Mouse (Mus musculus) cortical plate, adult 2 months (tissue): ENCODE measurements around the gene G2e3. TPM values are rescaled to one million over a fixed set of nuclear protein-coding genes. Genes with fewer than 3 reads are reported as not detected.
A peak's percentile ranks its signal among the peaks of the same experiment; 100 is the strongest.

Experiments used
- H3K27ac ChIP-seq: fragments of 200-500 bp; 2 replicates; pipeline ENCODE4 v1.5.1; 2012; ENCODE audit warnings: low read length, control low read depth, inconsistent platforms; ENCODE audit not compliant: insufficient read depth
- H3K4me1 ChIP-seq: fragments of 200-500 bp; 2 replicates; pipeline ENCODE4 v1.6.1; 2011; ENCODE audit warnings: low read length; ENCODE audit not compliant: control insufficient read depth, insufficient read depth
- H3K4me3 ChIP-seq: fragments of 200-500 bp; 2 replicates; pipeline ENCODE4 v1.5.1; 2011; ENCODE audit warnings: mild to moderate bottlenecking, low read length, control low read depth; ENCODE audit not compliant: insufficient read depth
- CTCF ChIP-seq: fragments of 200-500 bp; IDR thresholded peaks from 2 replicates; pipeline ENCODE4 v1.5.1; 2011; ENCODE audit warnings: mild to moderate bottlenecking, control low read depth, low read length; ENCODE audit not compliant: insufficient read depth; ENCODE audit errors: extremely low read depth
- POLR2A ChIP-seq: fragments of 200-500 bp; IDR thresholded peaks from 2 replicates; pipeline ENCODE4 v1.6.1; 2011; ENCODE audit warnings: mild to moderate bottlenecking, low read length, control low read depth; ENCODE audit not compliant: insufficient read depth; ENCODE audit errors: extremely low read depth
- polyA plus RNA-seq: library from polyadenylated mRNA; depleted of rRNA; stranded (reverse); fragments of >200 nt; gene quantifications from 2 replicates; pipeline ENCODE4 v1.2.3, GENCODE M21; 2012; rRNA removed

The G2e3 gene
- 7.2 and 7.5 TPM in 2 replicates for polyA plus RNA-seq

- Histone ChIP-seq H3K4me1 (no peaks in the 10 kb centered on the region; the same call in 1 of the 2 replicates), H3K4me3 (peak within 1 kb of the TSS; percentile 73), H3K27ac (peak within 1 kb of the TSS; percentile 14; the same call in 1 of the 2 replicates)
- TF ChIP-seq POLR2A (peak; percentile 68; the same call in 1 of the 2 replicates), CTCF (no peak)
Measured at GRCm38 (mm10) chr12:51347988-51348697, at the start of gene G2e3. TSS of gene G2e3 (plus strand) at chr12:51348061.

- H3K4me1 ChIP-seq = no peaks in the 10 kb centered on the region
- no peak overlapping the region for H3K4me3 ChIP-seq
- no peak for TF ChIP-seq POLR2A
- 0 out of 2 replicates have a peak, but pooled peaks have one; percentile 4 for TF ChIP-seq CTCF
- H3K27ac ChIP-seq = no peak overlapping the region
Measured at GRCm38 (mm10) chr12:51323604-51324003, 24.3 kb upstream of the G2e3 start.

DNA sequence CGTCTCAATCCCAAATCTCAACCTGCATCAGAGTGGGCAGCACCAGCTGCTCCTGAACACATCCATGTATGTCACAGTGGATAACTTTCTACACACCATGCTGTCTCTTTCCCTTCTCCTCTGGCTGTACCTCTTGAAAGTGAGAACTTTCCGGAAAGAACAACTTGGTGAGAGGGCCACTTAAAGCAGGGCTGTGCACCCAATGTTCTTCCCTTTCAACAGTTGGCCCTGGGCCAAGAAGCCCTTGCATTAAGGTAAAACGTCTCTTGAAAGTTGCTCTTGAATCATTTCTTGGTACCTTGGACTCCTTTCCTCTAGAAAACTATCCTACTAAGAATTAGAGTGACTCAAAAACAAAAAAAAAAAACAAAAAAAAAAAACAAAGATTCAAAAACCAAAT is 21.0 kb upstream of the G2e3 start:
- Histone ChIP-seq H3K27ac (no peak overlapping the region), H3K4me1 (no peaks in the 10 kb centered on the region), H3K4me3 (no peak overlapping the region)
- TF ChIP-seq CTCF = no peak
- TF ChIP-seq POLR2A = no peak

- no peak overlapping the region for H3K27ac ChIP-seq
- no peak overlapping the region for H3K4me3 ChIP-seq
- TF ChIP-seq CTCF (no peak), POLR2A (no peak)
- H3K4me1 ChIP-seq = no peaks in the 10 kb centered on the region
Measured at GRCm38 (mm10) chr12:51337014-51337413, 10.8 kb upstream of the G2e3 start.

DNA sequence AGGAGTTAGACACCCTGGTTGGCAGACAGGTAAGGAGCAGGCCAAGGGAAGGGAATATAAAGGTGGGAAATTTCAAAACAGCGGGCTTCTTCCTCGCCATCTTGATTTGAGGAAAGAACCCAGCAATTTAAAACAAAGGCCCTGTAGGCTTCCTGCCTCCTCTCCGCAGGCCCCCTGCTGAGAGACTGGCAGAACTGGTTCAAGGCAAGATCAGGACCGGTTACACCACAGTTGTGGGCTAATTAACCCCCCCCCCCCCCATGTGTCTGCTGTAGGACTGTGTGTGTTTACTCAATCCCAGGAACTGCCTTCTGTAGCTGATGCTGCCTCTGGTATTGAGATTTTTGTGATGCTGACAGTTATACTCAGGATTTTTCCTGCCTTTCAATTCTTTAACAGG is 1.7 kb upstream of the G2e3 start:
- TF ChIP-seq CTCF = no peak
- TF ChIP-seq POLR2A = no peak
- H3K4me1 ChIP-seq = no peaks in the 10 kb centered on the region; the same call in 1 of the 2 replicates
- no peak overlapping the region for H3K27ac ChIP-seq
- H3K4me3 ChIP-seq = no peak overlapping the region

GRCm38 (mm10) chr12:51348698-51348998 is 787 bp downstream of the G2e3 start:
- no peak for TF ChIP-seq CTCF
- TF ChIP-seq POLR2A = no peak
- Histone ChIP-seq H3K27ac (0 out of 2 replicates have a peak overlapping the region, but pooled peaks have one; percentile 14), H3K4me3 (peak overlapping the region; percentile 73), H3K4me1 (no peaks in the 10 kb centered on the region; the same call in 1 of the 2 replicates)

GRCm38 (mm10) chr12:51355296-51355695 is 7.4 kb downstream of the G2e3 start:
- Histone ChIP-seq H3K4me3 (no peak overlapping the region), H3K27ac (no peak overlapping the region), H3K4me1 (no peaks in the 10 kb centered on the region; the same call in 1 of the 2 replicates)
- TF ChIP-seq POLR2A (no peak), CTCF (no peak)

DNA sequence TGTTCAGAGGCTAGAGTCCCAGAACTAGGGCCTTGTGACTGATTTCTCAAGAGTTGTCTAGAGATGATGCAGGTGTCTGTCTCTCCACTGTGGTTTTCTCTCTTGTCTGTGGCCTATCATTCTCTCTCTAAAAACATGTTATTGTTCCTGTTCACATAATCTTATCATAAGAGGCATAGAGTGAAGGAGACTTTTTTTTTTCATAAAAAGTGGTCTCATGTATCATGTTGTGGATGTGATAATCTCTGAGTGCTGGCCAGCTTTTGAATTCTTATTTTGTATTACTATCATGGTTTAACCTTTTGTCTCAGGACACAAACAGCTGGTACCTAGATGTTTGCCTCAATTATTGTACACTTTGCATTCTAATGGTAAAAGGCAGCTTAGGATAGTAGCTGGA is 13.4 kb downstream of the G2e3 start:
- Histone ChIP-seq H3K4me1 (no peaks in the 10 kb centered on the region; the same call in 1 of the 2 replicates), H3K4me3 (no peak overlapping the region), H3K27ac (no peak overlapping the region)
- TF ChIP-seq CTCF (no peak), POLR2A (no peak)

DNA sequence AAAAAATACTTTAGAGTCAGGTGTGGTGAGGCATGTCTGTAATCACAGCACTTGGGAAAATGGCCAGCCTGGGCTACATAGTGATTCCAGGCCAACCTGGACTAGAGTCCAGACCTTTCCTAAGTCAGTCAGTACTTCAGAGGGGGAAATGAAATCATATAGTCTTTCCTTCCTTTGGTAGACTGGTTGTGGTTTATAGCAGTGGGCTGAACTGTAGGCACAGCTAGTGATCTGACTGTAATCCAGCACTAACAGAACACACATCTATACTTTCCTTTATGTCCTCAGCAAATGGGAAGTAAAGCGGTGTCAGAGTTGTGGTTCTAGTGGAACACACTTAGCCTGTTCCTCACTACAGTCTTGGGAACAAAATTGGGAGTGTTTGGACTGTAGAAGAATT is 15.0 kb downstream of the G2e3 start:
- Histone ChIP-seq H3K4me3 (no peak overlapping the region), H3K27ac (no peak overlapping the region), H3K4me1 (no peaks in the 10 kb centered on the region; the same call in 1 of the 2 replicates)
- TF ChIP-seq POLR2A = no peak
- TF ChIP-seq CTCF = no peak

- H3K4me1 ChIP-seq = no peaks in the 10 kb centered on the region
- no peak overlapping the region for H3K4me3 ChIP-seq
- no peak overlapping the region for H3K27ac ChIP-seq
- TF ChIP-seq CTCF = no peak
- TF ChIP-seq POLR2A = no peak
Measured at GRCm38 (mm10) chr12:51368504-51368903, 20.6 kb downstream of the G2e3 start.
